Mouse (Mus musculus) erythroid progenitor cell, adult 5-6 weeks (primary cell): ENCODE results near the gene Ralgds. TPM values are rescaled to one million over a fixed set of nuclear protein-coding genes. Genes with fewer than 3 reads are reported as not detected.

Experiments used
- ATAC-seq: replicated peaks from 2 replicates; pipeline ENCODE4 v1.8.0; 2016; ENCODE audit warnings: moderate number of reproducible peaks, mild to moderate bottlenecking, moderate TSS enrichment, inconsistent platforms; ENCODE audit not compliant: poor library complexity, low FRiP score, severe bottlenecking
- total RNA-seq, 2 experiments: library from RNA; stranded (forward) in 1 of 2; stranded (reverse) in 1 of 2; fragments of 150-400 nt in 1 of 2; fragments of 186-747, 209-891 nt in 1 of 2; gene quantifications; 2 replicates each; pipeline versions ENCODE4 v1.2.3 to v1.2.4; 2015 to 2017; ENCODE audit warnings: low replicate concordance in 2 of 2

Gene Ralgds
- total RNA-seq, 2 experiments from 2014 or later = 0.84 to 0.98 TPM

DNA sequence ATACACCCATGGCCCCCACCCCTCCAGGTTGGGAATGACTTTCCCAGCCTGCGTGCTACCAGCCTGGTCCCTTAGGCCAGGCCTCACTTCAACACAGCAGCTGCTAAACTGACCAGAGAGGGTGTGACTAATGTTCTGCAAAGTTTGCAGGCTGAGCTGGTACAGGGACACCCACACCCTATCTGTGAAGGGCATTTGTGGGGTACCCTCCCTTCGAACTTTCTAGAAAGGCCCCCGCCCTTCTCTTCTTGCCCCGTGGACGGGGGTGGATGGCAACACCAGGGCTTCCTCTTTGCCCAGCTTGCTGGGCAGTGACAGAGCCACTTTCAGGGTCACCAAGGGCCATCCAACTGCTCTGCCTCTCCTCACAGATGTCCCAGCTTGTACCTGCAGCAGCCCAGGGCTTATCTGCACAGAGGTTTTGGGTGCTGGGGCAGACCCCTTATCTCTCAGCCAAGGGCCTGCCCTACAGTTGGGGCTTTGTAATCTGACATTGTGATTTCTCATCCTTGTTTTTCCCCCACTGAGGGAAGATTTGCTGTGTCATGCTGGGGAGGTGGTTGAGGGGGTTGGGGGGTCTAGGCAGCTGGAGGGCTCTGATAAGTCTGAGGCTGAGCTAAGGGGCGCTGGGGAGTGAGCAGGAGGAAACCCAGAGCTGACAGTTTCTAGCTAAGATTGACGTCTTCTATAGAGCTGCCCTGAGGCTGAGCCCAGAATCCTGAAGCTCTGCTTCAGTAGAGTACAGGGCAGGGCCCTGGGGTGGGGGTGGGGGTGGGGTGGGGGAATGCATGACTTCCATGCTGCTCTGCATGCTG lies 85.0 kb downstream of the Ralgds start:
- peak; percentile 16 for ATAC-seq

DNA sequence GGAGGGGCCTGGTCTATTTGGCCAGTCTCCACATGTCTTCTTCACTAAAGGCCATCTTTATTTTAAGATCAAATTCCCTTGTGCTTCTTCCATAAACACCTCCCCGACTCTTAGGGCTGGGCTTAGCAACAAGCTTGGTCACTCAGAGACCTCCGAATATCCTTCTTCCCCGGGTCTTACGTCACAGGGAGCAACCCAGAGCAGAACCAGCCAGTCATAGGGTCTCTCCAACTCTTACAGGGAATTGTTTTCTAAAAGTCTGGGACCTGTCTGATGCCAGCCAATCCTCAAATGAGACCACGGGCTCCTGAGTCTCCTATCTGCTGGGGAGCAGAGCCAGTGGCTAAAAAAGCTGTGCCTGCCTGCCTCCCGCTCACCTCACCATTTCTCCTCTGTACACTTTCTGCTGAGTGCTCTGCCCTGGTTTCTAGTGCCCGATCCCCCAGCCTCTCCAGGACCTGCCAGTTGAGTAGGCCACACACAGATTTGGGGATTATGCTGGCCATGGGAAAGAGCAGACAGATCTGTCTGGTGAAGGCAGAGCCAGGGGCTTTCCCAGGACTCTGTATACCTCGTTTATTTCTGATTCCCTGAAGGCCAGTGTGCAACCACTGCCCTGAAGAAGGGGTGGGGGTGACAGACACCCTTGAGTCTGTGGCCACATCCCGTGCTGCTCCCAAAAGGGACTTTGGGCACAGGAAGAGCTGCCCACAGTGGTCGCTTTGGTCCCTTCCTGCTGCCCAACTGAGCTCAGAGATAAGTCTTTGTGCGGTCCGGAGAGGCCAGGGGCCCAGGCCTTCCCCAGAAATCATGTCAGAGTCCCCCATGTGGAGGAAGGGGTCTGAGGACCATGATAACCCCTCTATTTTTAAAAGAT lies 86.0 kb downstream of the Ralgds start:
- ATAC-seq = no peak

DNA sequence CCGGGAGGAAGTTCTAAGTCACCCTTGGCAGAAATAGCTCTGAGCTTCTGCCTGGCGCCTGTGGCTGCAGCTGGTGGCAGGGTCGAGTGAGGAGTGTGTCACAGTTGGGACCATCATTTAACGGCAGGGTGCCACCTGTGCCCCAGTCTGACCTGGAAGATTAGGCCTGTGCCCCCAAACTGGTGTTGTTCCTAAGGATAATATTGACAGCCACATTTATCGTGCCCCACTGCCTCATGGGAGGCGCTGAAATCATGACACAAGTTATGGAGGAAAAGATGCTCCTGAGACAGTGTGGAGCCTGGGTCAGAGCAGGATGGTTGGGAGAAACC lies 86.6 kb downstream of the Ralgds start:
- no peak for ATAC-seq

DNA sequence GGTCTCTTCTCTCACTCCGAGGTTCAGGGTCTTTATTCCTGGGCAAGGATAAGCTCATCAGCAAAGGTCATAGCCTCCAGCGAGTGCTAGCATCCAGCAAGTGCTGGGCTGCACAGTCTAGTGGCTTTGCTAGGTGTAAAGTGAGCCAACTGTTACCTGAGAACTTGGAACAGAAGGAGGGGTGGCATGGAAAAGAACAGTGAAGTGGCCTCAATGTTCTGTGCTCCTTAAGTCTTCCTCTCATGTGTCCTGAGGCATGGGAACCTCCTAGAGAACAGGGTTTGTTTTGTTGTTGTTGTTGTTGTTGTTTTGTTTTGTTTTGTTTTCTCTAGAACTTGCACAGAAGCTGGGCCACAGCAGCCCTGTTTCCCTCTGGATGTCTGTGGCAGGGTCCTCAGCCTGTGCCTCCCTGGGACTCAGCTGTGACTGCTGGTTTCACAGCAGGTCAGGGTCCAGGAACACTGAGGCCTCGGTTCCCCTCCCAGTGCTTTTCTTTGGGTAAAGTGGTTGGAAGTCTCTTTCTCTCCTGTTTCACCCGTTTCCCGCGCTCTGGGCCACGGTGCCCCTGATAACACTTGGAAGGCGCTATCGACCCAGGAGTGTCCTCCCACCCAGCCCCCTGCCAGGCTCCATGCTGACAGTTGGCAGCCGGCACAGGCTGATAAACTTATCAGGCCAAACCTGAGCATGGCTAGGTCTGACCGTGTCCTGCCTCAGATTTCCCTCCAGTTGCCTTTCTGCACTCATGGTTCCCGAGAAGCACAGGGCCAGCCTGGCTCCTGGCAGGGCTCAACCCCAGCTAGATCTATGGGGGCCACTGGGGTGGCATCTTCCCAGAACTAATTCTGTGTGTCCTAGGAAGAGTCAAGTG lies 89.0 kb downstream of the Ralgds start:
- peak; percentile 85 for ATAC-seq

Other genes with a start within 250 kb of the Ralgds start
- not detected in 2 replicates for gene Ppp1r26, start 66.3 kb upstream of the Ralgds start, total RNA-seq (2015; ENCODE audit: low replicate concordance)
- gene Ppp1r26, start 66.3 kb upstream of the Ralgds start, total RNA-seq (2017; ENCODE audit: low replicate concordance) = not detected in 2 replicates
- gene 1700007K13Rik, start 46.8 kb upstream of the Ralgds start, total RNA-seq (2015; ENCODE audit: low replicate concordance) = not detected in 2 replicates
- gene 1700007K13Rik, start 46.8 kb upstream of the Ralgds start, total RNA-seq (2017; ENCODE audit: low replicate concordance) = not detected in 2 replicates
- 8.0 and 8.3 TPM in 2 replicates for gene Mrps2, start 45.1 kb upstream of the Ralgds start, total RNA-seq (2015; ENCODE audit: low replicate concordance)
- 2.3 and 5.9 TPM in 2 replicates for gene Mrps2, start 45.1 kb upstream of the Ralgds start, total RNA-seq (2017; ENCODE audit: low replicate concordance)
- 2.9 TPM in 1 of 2 replicates, not detected in the other for gene Gbgt1, start 16.2 kb upstream of the Ralgds start, total RNA-seq (2015; ENCODE audit: low replicate concordance)
- 0.39 and 4.9 TPM in 2 replicates for gene Gbgt1, start 16.2 kb upstream of the Ralgds start, total RNA-seq (2017; ENCODE audit: low replicate concordance)
- not detected in 2 replicates for gene Gm10134, start 7.0 kb upstream of the Ralgds start, total RNA-seq (2015; ENCODE audit: low replicate concordance)
- gene Gm10134, start 7.0 kb upstream of the Ralgds start, total RNA-seq (2017; ENCODE audit: low replicate concordance) = not detected in 2 replicates
- gene Cel, start 50.3 kb downstream of the Ralgds start, total RNA-seq (2015; ENCODE audit: low replicate concordance) = not detected in 2 replicates
- not detected in 2 replicates for gene Cel, start 50.3 kb downstream of the Ralgds start, total RNA-seq (2017; ENCODE audit: low replicate concordance)
- gene Gtf3c5, start 70.6 kb downstream of the Ralgds start, total RNA-seq (2015; ENCODE audit: low replicate concordance) = 17.2 and 22.3 TPM in 2 replicates
- 11.0 and 15.3 TPM in 2 replicates for gene Gtf3c5, start 70.6 kb downstream of the Ralgds start, total RNA-seq (2017; ENCODE audit: low replicate concordance)
- gene Gfi1b, start 108.9 kb downstream of the Ralgds start, total RNA-seq (2015; ENCODE audit: low replicate concordance) = 123 and 130 TPM in 2 replicates
- 77.8 and 88.3 TPM in 2 replicates for gene Gfi1b, start 108.9 kb downstream of the Ralgds start, total RNA-seq (2017; ENCODE audit: low replicate concordance)
- gene Tsc1, start 128.1 kb downstream of the Ralgds start, total RNA-seq (2015; ENCODE audit: low replicate concordance) = 13.0 and 16.9 TPM in 2 replicates
- 20.0 and 24.8 TPM in 2 replicates for gene Tsc1, start 128.1 kb downstream of the Ralgds start, total RNA-seq (2017; ENCODE audit: low replicate concordance)
- gene Spaca9, start 186.6 kb downstream of the Ralgds start, total RNA-seq (2015; ENCODE audit: low replicate concordance) = not detected in 2 replicates
- not detected in 2 replicates for gene Spaca9, start 186.6 kb downstream of the Ralgds start, total RNA-seq (2017; ENCODE audit: low replicate concordance)
- gene Ak8, start 187.0 kb downstream of the Ralgds start, total RNA-seq (2015; ENCODE audit: low replicate concordance) = 0.84 TPM in 1 of 2 replicates, not detected in the other
- gene Ak8, start 187.0 kb downstream of the Ralgds start, total RNA-seq (2017; ENCODE audit: low replicate concordance) = 0.26 TPM in 1 of 2 replicates, not detected in the other